Mouse (Mus musculus): ENCODE measurements around the gene Trio.

- no peak for TF ChIP-seq CTCF (IDR thresholded peaks at IDR 0.05; ENCODE audit: control insufficient read depth, insufficient read depth, low read length)
- no peak for TF ChIP-seq POLR2A (IDR thresholded peaks at IDR 0.05; ENCODE audit: borderline replicate concordance, control insufficient read depth, low read depth, low read length)
Measured at GRCm38 (mm10) chr15:27987979-27988378, 37.7 kb downstream of the Trio start.
